Mouse (Mus musculus): ENCODE results near the gene Lsm2.

DNA sequence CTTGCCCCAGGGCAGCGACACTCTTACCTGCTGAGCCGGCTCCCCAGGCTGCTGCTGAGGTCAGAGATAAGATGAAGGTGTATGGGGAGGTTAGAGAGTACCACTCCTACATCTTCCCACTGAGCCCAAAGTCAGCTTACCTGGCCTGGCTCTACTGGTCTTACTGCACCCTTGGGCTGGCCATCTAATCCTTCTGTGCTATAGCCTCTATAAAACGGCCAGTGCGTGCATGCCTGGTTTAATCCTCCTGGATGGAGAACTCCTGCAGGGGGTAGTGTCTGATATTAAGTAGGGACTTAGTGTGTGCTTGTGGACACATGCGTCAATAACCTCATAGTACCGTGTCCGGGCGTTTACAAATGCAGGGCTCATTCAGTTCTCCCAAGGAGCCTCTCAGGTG lies 38.9 kb downstream of the Lsm2 start:
- no peak for TF ChIP-seq POLR2A (IDR thresholded peaks at IDR 0.05; ENCODE audit: borderline replicate concordance, low read depth, low read length)
- TF ChIP-seq CTCF (IDR thresholded peaks at IDR 0.05; ENCODE audit: low read depth, low read length): no peak
